Mouse (Mus musculus) frontal cortex, postnatal 25 days (tissue): Measurements from ENCODE around the gene Mfsd6.

Experiments used
- DNase-seq, 2 experiments: peaks; one replicate each; pipeline ENCODE4 v3.0.0; 2022; ENCODE audit warnings: low spot score in 2 of 2

The Mfsd6 gene

DNA sequence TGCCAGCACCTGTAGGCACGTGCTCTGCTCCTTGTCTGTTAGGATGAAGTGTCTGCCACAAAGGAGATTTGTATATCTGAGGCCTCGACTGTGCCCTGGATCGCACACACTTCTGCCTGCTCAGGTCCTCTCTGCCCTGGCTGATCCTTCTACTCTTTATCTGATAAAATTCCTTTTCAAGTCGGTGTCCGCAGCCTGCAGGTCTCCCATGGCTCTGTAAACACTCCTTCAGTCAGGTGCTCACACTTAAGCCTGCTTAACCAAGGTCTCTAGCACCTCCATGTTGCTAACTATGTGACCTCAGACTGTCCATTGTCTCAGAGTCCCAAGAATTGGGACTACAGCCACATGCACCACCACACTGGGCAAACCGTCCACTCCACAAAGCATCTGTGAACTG is 87.0 kb downstream of the Mfsd6 start:
- no peak for DNase-seq

DNA sequence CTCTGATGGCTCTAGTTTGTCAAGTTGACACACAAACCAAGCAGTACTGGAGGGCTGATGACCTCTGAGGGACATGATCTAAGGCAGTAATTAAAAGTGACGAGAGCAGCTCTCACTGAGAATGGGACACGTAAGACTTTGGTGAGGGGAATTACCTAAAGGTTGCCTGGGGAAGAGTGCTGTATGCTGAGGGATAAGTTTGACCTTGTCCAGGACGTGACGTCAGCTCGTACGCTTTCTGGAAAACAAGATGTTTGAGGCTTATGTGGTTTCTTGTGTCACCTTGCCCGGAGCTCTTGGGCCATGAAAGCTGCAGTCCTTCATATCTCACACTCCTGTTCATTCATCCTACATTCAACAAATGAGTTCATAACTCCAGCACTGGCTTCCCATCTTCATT is 88.2 kb downstream of the Mfsd6 start:
- DNase-seq: no peak

DNA sequence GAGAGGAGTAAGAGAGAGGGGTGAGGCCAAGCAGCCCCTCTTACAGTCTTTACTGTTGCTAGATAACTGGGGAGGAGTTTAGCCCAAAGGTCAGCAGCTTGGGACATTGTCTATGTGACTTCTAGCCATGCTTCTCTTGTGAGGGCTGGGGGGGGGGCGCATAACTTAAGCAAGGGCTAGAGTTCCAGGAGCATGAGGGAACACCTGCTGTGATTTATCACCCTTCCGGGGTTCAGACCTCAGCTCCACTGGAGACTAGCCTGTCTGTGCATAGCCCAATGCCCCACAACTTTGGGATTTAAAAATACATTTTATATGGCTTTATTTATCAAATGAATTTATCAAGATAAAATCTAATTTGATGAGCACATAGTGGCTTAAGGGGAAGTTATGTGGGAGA is 89.2 kb downstream of the Mfsd6 start:
- no peak for DNase-seq

DNA sequence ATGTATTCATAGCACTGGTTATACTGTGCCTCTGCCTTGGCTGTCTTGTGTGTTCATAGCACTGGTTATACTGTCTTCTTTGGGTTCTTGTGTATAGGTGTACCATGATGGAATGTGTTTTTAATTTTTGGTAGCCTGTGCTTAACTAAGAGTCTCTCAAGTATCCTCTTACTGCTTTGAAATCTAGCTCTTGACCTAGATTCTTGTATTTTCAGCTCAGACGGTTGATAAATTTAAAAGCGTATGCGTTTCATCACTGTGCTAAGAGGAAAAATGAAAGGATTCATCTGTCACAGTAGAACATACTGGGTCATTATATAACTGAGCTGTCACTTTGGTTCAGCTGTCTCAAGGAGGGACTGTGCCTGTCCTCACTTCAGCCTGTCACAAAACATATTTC is 91.3 kb downstream of the Mfsd6 start:
- no peak for DNase-seq

DNA sequence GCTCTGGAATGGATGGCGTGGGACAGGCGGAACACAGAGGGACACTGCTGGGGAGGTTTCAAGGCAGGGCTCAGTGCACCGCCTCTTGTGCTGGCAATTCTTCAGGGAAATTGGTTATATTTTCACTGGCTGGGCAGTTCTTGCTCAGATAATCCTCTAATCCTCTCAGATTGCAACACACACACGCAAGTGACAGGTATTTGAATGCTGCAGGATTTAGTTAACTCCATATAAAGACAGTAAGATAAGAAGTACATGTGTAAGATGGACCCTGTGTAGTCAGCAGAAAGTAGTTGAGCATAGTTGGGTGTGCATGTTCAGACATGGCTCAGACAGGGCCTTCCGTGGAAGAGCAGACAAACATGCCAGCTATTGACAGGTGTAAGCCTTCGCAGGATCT is 93.0 kb downstream of the Mfsd6 start:
- no peak for DNase-seq

DNA sequence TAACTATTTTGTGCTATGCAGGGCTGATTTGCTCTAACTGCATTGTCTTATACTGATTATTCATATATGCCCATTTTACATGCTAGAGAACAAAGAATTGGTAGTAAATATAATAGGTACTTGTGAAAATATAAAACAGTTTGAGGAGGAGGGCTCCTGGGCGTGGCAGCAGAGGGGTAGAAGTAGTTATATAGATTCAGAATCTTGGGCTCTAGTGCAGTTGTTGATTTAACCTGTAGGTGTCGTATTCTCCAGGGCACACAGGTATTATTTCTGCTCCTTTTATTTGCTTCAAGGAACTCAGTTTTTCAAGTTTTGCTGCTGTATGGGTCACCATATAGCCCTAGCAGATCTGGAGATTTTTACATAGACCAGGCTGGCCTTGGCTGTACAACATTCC is 95.7 kb downstream of the Mfsd6 start:
- no peak for DNase-seq

DNA sequence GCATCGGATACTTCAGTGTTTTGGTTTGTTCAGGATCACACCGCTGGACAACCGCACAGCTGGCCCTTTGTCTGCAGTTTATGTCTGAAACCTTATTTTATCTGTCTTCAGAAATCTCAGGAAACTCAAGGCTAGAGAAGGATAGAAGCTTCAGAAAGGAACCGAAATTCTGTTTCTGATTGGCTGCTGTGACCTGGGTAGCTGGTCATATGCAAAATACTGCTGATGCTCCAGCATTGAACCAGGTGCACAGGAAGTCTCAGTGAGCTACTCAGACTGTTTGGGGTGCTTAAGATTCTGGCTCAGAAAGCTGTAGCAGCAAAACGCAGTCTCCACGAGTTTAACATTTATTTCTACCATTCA is 96.3 kb downstream of the Mfsd6 start:
- DNase-seq: no peak

DNA sequence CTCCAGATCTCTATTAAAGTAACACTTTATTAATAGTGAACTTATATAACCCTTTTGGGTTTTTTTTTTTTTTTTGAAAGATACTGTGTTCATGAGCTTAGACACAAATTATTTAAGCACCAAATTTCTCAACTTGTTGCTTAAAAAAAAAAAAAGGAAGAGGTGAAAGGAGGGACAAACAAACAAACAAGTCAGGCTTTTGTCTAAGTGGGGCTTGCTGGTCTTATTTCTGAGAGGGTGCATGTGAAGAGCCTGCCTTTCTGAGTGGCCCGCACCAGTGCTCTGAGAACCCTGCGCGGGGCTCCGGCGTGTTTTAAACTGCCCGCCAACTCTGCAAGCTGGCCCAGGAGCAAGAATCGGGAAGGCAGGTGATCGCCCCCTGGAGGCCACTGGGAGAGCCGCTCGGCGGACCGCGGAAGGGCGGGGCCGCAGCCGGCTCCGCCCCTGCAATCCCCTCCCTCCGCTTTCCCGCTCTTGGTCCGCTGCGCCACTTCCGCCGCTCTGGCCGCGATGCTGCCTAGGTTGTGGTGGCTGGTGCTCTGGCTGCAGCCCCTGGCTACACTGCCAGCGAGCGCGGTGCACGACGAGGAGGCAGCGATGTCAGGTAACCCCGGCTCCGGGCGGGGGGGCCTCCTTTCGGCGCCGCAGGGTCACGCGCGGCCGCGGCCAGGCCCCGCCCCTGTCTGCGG is 96.9 kb downstream of the Mfsd6 start, which contains the start of gene Nemp2:
TSS of gene Nemp2 (plus strand) at position 456 of the 689 bp plus-strand sequence.
- DNase-seq: peak; percentile 87 to 89

DNA sequence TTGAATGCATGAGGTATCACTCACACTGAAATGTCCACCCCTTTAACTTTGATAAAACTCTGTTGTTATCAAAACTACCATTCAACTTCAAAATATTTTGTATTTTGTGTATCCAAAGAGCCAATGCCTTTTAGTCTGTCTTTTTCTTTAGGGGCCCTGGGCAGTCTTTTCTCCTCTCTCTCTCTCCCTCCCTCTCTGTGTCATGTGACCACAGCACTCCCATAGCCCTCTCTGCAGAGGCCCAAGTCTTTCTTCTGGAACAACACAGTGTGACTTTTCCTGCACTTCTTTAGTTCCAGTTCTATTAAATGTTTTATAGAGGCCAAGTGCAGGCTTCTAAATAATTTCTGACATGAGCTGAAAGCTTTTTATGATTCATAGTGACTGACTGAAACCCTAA is 106.8 kb downstream of the Mfsd6 start:
- DNase-seq: no peak

DNA sequence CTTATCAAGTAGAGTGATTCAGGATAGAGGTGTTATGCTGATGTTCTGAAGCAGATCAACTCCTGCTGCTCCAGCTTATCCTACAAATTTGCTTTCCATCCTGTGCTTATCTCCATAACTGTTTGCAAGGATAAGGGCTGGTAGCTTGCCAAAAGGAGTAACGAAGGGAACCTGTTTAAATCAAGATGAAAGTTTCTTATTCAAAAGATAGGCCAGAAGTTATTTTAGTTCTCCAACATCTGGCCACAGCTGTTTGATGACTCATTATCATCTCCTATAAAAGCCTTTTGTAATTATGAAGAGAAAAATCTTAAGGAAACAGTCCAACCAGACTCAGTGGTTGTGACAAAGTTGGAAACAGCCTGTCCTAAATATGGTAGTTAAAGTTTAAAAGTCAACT is 109.0 kb downstream of the Mfsd6 start:
- DNase-seq: no peak

DNA sequence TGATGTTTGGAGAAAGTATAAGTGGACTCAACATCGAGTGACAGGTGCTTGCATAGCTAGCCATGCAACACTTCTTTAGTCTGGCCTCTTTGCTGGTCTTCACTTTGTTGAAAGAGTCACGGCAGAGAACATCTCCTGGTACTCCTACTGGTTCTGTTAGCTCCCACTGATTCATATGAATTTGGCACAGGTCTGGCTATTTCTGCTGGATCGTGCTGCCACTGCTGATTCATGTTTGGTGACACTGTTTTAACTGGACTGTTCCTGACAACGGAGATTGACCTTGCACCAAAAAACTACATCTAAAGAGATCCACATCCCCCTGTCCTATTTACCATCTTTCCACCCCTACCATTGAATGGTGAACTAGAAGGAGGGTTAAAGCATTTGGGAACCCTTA is 118.8 kb downstream of the Mfsd6 start:
- DNase-seq: no peak

DNA sequence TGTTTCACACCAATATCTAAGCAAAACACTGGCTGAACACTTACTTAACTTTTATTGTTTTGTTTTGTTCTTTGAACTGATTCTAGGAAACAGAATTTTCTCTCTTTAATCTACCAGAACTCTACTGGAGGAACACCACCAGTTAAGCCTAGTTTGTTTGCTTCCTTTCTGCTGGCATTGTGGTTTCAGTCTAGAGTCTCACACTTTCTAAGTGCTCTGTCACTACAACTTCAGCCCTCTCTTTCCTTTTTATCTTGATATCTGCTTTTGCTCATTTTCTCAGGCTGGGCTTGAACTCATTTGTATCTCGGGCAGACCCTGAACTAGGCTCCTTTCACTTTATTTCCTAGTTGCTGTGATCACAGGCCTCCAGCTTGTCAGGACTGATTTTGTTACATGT is 119.6 kb downstream of the Mfsd6 start:
- no peak for DNase-seq
